Comparison of ENCODE assay signal across 9 mouse cellular contexts in genomic region chr11:50587787-50588186, GRCm38 (mm10). TPM values are rescaled to one million over a fixed set of nuclear protein-coding genes. Genes with fewer than 3 reads are reported as not detected.
DNase-seq lines count a peak whose midpoint lies in the region; ATAC-seq and TF ChIP-seq lines count a peak whose summit lies in the region.
"Had no signal": no experiment of that assay in that cellular context is flagged by ENCODE, and none has a peak within 500 bp of the region (broad histone marks: within the 10 kb centered on the region; RNA-seq: fewer than 3 reads in every experiment).

No protein-coding gene starts in this region.

- no peak for ATAC-seq in heart, postnatal 0 days (ENCODE audit: insufficient read depth, low read depth)
- ATAC-seq in heart, embryonic 12.5 days (ENCODE audit: insufficient number of reproducible peaks, low FRiP score) = no peak
- ATAC-seq in megakaryocyte-erythroid progenitor cell, adult 5-6 weeks (replicated peaks; ENCODE audit: low FRiP score, low TSS enrichment, poor library complexity, severe bottlenecking) = peak; percentile 69

- no peak for TF ChIP-seq EP300 in heart, postnatal 0 days (IDR thresholded peaks at IDR 0.05; ENCODE audit: low read depth)

- H3K27ac ChIP-seq in heart, postnatal 0 days (ENCODE audit: low read depth) = no peak overlapping the region
- no peak overlapping the region for H3K27ac ChIP-seq in heart, embryonic 12.5 days (ENCODE audit: poor library complexity, severe bottlenecking)
- H3K27ac ChIP-seq in layer of hippocampus, adult 2 months = no peak overlapping the region
- H3K27ac ChIP-seq: neural tube, embryonic 13.5 days had no signal

- H3K4me1 ChIP-seq in heart, postnatal 0 days (ENCODE audit: control insufficient read depth, insufficient read depth) = no peaks in the 10 kb centered on the region
- H3K4me1 ChIP-seq in heart, embryonic 12.5 days (replicated peaks) = no peaks in the 10 kb centered on the region

- no peak overlapping the region for H3K4me2 ChIP-seq in heart, postnatal 0 days (ENCODE audit: low read depth, low read length)
- H3K4me2 ChIP-seq in heart, embryonic 12.5 days = no peak overlapping the region
- H3K4me2 ChIP-seq: neural tube, embryonic 13.5 days had no signal

- DNase-seq in heart, postnatal 0 days (ENCODE audit: low spot score) = peak; percentile 11
- peak; percentile 69 for DNase-seq in B cell, adult 2 months
- DNase-seq in adrenal gland, adult 2 months = peak; percentile 41
- peak; percentile 41 for DNase-seq in embryo, embryonic 9.5 days (ENCODE audit: extremely low spot score)
- peak in 1 of 2 experiments; percentile 65 for DNase-seq in layer of hippocampus, adult 2 months (ENCODE audit: low spot score in 2 of 2)
- DNase-seq in thymus, postnatal 14 days = peak; percentile 77

- no peak overlapping the region for H3K9ac ChIP-seq in heart, postnatal 0 days (replicated peaks; ENCODE audit: low read depth, low read length)
- no peak overlapping the region for H3K9ac ChIP-seq in heart, embryonic 12.5 days
- H3K9ac ChIP-seq: neural tube, embryonic 13.5 days had no signal

- no peaks in the 10 kb centered on the region for H3K36me3 ChIP-seq in heart, postnatal 0 days (replicated peaks; ENCODE audit: control insufficient read depth, insufficient read depth, low read length)
- no peaks in the 10 kb centered on the region for H3K36me3 ChIP-seq in heart, embryonic 12.5 days
- H3K36me3 ChIP-seq: neural tube, embryonic 13.5 days had no signal

- no peaks in the 10 kb centered on the region for H3K9me3 ChIP-seq in heart, postnatal 0 days (replicated peaks; ENCODE audit: control insufficient read depth, low read length)
- H3K9me3 ChIP-seq in heart, embryonic 12.5 days (replicated peaks) = peaks cover 3% of the 10 kb centered on the region; the same call in 1 of the 2 replicates
- H3K9me3 ChIP-seq: neural tube, embryonic 13.5 days had no signal

- no peak overlapping the region for H3K4me3 ChIP-seq in heart, postnatal 0 days (ENCODE audit: low read depth, low read length)
- H3K4me3 ChIP-seq in heart, embryonic 12.5 days = no peak overlapping the region
- no peak overlapping the region for H3K4me3 ChIP-seq in layer of hippocampus, adult 2 months
- H3K4me3 ChIP-seq: neural tube, embryonic 13.5 days had no signal

- peak; percentile 57 for TF ChIP-seq CTCF in heart, postnatal 0 days (IDR thresholded peaks at IDR 0.05; ENCODE audit: low read depth)
- peak; percentile 88 for TF ChIP-seq CTCF in layer of hippocampus, adult 2 months (conservative IDR thresholded peaks at IDR 0.05)

- WGBS in heart, postnatal 0 days = 16% methylated on average over 3 of the region's 3 CpGs
- 12% methylated on average over 3 of the region's 3 CpGs for WGBS in heart, embryonic 12.5 days

- H3K27me3 ChIP-seq in heart, postnatal 0 days (ENCODE audit: control insufficient read depth, insufficient read depth, low read length) = no peaks in the 10 kb centered on the region
- H3K27me3 ChIP-seq in heart, embryonic 12.5 days (replicated peaks) = no peaks in the 10 kb centered on the region; the same call in 1 of the 2 replicates
- H3K27me3 ChIP-seq: neural tube, embryonic 13.5 days had no signal

RNA-seq across cellular contexts. Expression of gene Adamts2, which starts 14.1 kb away (rescaled TPM):
- 19.0 and 19.4 TPM in 2 replicates for total RNA-seq in heart, postnatal 0 days (2014; rRNA removed; ENCODE audit: low replicate concordance)
- 8.7 and 9.1 TPM in 2 replicates for polyA plus RNA-seq in heart, postnatal 0 days (2015; fragmentation: Nextera tagmentation; extraction: Ambion mirVana)
- 7.4 and 7.5 TPM in 2 replicates for polyA plus RNA-seq in heart, embryonic 12.5 days (2016; fragmentation: Nextera tagmentation; extraction: Ambion mirVana)
- 1 to 10 TPM; 4.4 to 9.1 TPM for total RNA-seq in adrenal gland, adult 2 months (2021)
- 10.0 and 10.8 TPM in 2 replicates for polyA plus RNA-seq in adrenal gland, adult 2 months (2012; rRNA removed)
- 10 to 100 TPM; 14.5 to 15.4 TPM for total RNA-seq in layer of hippocampus, adult 2 months (2021)
- not detected in 2 replicates for total RNA-seq in megakaryocyte-erythroid progenitor cell, adult 5-6 weeks (2014; fragmentation: Nextera tagmentation)
- total RNA-seq in megakaryocyte-erythroid progenitor cell, adult 5-6 weeks (2017) = not detected in 2 replicates

Comparison
In these comparisons a context has a peak if more than half of its experiments do, and no peak if none do; other contexts are left out.
1. RNA of gene Adamts2, which starts 14.1 kb away (total RNA-seq): 19.0 to 19.4 TPM in heart, postnatal 0 days, 14.5 to 15.4 TPM in layer of hippocampus, adult 2 months and 4.4 to 9.1 TPM in adrenal gland, adult 2 months; not detected in megakaryocyte-erythroid progenitor cell, adult 5-6 weeks; every median in the first group is over 4 times any median in the second.